Mouse (Mus musculus) heart, embryonic 10.5 days (tissue): ENCODE measurements at regions not wholly inside any gene's neighbourhood (a gene's known extent, or its start where the extent isn't known, plus 50 kb on each side); places are given as distances from the start of the nearest gene placed in this dataset.

ENCODE experiments used
- DNase-seq: peaks from one replicate; pipeline ENCODE4 v3.0.0-alpha.2; 2017; ENCODE audit warnings: low spot score
- H3K27ac ChIP-seq: fragments of 300-500 bp; sonication (generic); 2 replicates; pipeline ENCODE4 v1.5.1; 2016; ENCODE audit warnings: mild to moderate bottlenecking
- H3K27me3 ChIP-seq: fragments of 300-500 bp; sonication (generic); 2 replicates; pipeline ENCODE4 v1.6.1; 2016; ENCODE audit warnings: mild to moderate bottlenecking; ENCODE audit not compliant: poor library complexity, insufficient read depth, severe bottlenecking
- H3K36me3 ChIP-seq: fragments of 300-500 bp; sonication (generic); 2 replicates; pipeline ENCODE4 v1.6.1; 2016; ENCODE audit warnings: mild to moderate bottlenecking, moderate library complexity
- H3K4me1 ChIP-seq: fragments of 300-500 bp; sonication (generic); 2 replicates; pipeline ENCODE4 v1.6.1; 2016; ENCODE audit warnings: mild to moderate bottlenecking
- H3K4me3 ChIP-seq: fragments of 300-500 bp; sonication (generic); 2 replicates; pipeline ENCODE4 v1.5.1; 2016; ENCODE audit warnings: mild to moderate bottlenecking, moderate library complexity
- H3K9me3 ChIP-seq: fragments of 300-500 bp; sonication (generic); 2 replicates; pipeline ENCODE4 v1.6.1; 2016; ENCODE audit warnings: mild to moderate bottlenecking, moderate library complexity
- WGBS: fragments of 180-500 bp; shearing (Covaris S2); methylation state at CpG from one replicate; pipeline ENCODE4 v1.1.7; 2016; 5-methylcytosine and 5-hydroxymethylcytosine counted together

GRCm38 (mm10) chr3:148695453-148695852, 294.9 kb downstream of the Adgrl2 start:
- H3K36me3 ChIP-seq, result no peaks in the 10 kb centered on the region
- H3K4me3 ChIP-seq, result no peak overlapping the region
- DNase-seq, result no peak
- 84% methylated on average over 6 of the region's 6 CpGs for WGBS
- no peak overlapping the region for H3K27ac ChIP-seq
- no peaks in the 10 kb centered on the region for H3K27me3 ChIP-seq
- no peaks in the 10 kb centered on the region for H3K4me1 ChIP-seq
- no peaks in the 10 kb centered on the region for H3K9me3 ChIP-seq

GRCm38 (mm10) chr3:148683181-148683580, 307.2 kb downstream of the Adgrl2 start:
- no peaks in the 10 kb centered on the region for H3K27me3 ChIP-seq
- H3K9me3 ChIP-seq, result no peaks in the 10 kb centered on the region
- no peak for DNase-seq
- peaks cover 3% of the 10 kb centered on the region; the same call in 1 of the 2 replicates for H3K4me1 ChIP-seq
- H3K27ac ChIP-seq, result no peak overlapping the region
- H3K36me3 ChIP-seq, result no peaks in the 10 kb centered on the region
- no peak overlapping the region for H3K4me3 ChIP-seq

GRCm38 (mm10) chr3:148682445-148682994, 307.8 kb downstream of the Adgrl2 start:
- WGBS, result 90% methylated on average over 6 of the region's 6 CpGs
- Histone ChIP-seq H3K27me3 (no peaks in the 10 kb centered on the region), H3K4me3 (no peak overlapping the region), H3K4me1 (peaks cover 3% of the 10 kb centered on the region; the same call in 1 of the 2 replicates), H3K27ac (no peak overlapping the region), H3K36me3 (no peaks in the 10 kb centered on the region), H3K9me3 (no peaks in the 10 kb centered on the region)
- DNase-seq, result no peak

- H3K4me3 ChIP-seq, result no peak overlapping the region
- peaks cover 3% of the 10 kb centered on the region; the same call in 1 of the 2 replicates for H3K4me1 ChIP-seq
- no peak overlapping the region for H3K27ac ChIP-seq
- 59% methylated on average over 2 of the region's 2 CpGs for WGBS
- no peak for DNase-seq
- no peaks in the 10 kb centered on the region for H3K27me3 ChIP-seq
- no peaks in the 10 kb centered on the region for H3K9me3 ChIP-seq
- no peaks in the 10 kb centered on the region for H3K36me3 ChIP-seq
Measured at GRCm38 (mm10) chr3:148681186-148681585, 309.2 kb downstream of the Adgrl2 start.

GRCm38 (mm10) chr3:148680737-148681136, 309.6 kb downstream of the Adgrl2 start:
- DNase-seq, result no peak
- 67% methylated on average over 8 of the region's 8 CpGs for WGBS
- Histone ChIP-seq H3K9me3 (no peaks in the 10 kb centered on the region), H3K36me3 (no peaks in the 10 kb centered on the region), H3K27me3 (no peaks in the 10 kb centered on the region), H3K4me1 (peaks cover 3% of the 10 kb centered on the region; the same call in 1 of the 2 replicates), H3K27ac (no peak overlapping the region), H3K4me3 (no peak overlapping the region)

- Histone ChIP-seq H3K4me1 (peaks cover 3% of the 10 kb centered on the region; the same call in 1 of the 2 replicates), H3K27me3 (no peaks in the 10 kb centered on the region), H3K36me3 (no peaks in the 10 kb centered on the region), H3K9me3 (no peaks in the 10 kb centered on the region), H3K27ac (no peak overlapping the region), H3K4me3 (no peak overlapping the region)
- WGBS, result 87% methylated on average over 4 of the region's 4 CpGs
- no peak for DNase-seq
Measured at GRCm38 (mm10) chr3:148680086-148680485, 310.3 kb downstream of the Adgrl2 start.

- H3K27ac ChIP-seq, result no peak overlapping the region
- no peaks in the 10 kb centered on the region for H3K27me3 ChIP-seq
- 52% methylated on average over 2 of the region's 2 CpGs for WGBS
- no peaks in the 10 kb centered on the region for H3K36me3 ChIP-seq
- DNase-seq, result no peak
- H3K4me1 ChIP-seq, result peaks cover 3% of the 10 kb centered on the region; the same call in 1 of the 2 replicates
- H3K4me3 ChIP-seq, result no peak overlapping the region
- no peaks in the 10 kb centered on the region for H3K9me3 ChIP-seq
Measured at GRCm38 (mm10) chr3:148679121-148679520, 311.2 kb downstream of the Adgrl2 start.

- no peaks in the 10 kb centered on the region for H3K36me3 ChIP-seq
- peaks cover 3% of the 10 kb centered on the region; the same call in 1 of the 2 replicates for H3K4me1 ChIP-seq
- no peaks in the 10 kb centered on the region for H3K9me3 ChIP-seq
- H3K27ac ChIP-seq, result no peak overlapping the region
- 60% methylated on average over 2 of the region's 2 CpGs for WGBS
- no peak for DNase-seq
- no peak overlapping the region for H3K4me3 ChIP-seq
- H3K27me3 ChIP-seq, result no peaks in the 10 kb centered on the region
Measured at GRCm38 (mm10) chr3:148676025-148676424, 314.3 kb downstream of the Adgrl2 start.

- Histone ChIP-seq H3K27ac (no peak overlapping the region), H3K9me3 (no peaks in the 10 kb centered on the region), H3K36me3 (no peaks in the 10 kb centered on the region), H3K4me1 (no peaks in the 10 kb centered on the region), H3K4me3 (no peak overlapping the region), H3K27me3 (no peaks in the 10 kb centered on the region)
- DNase-seq, result no peak
- 33% methylated on average over 6 of the region's 6 CpGs for WGBS
Measured at GRCm38 (mm10) chr3:148662888-148663477, 327.4 kb downstream of the Adgrl2 start.

GRCm38 (mm10) chr3:148659024-148659423, 331.3 kb downstream of the Adgrl2 start:
- WGBS, result 76% methylated on average over 5 of the region's 5 CpGs
- H3K27me3 ChIP-seq, result no peaks in the 10 kb centered on the region

GRCm38 (mm10) chr3:148658368-148658767, 332.0 kb downstream of the Adgrl2 start:
- WGBS, result 84% methylated on average over 8 of the region's 8 CpGs
- Histone ChIP-seq H3K9me3 (no peaks in the 10 kb centered on the region), H3K27ac (no peak overlapping the region), H3K36me3 (no peaks in the 10 kb centered on the region), H3K27me3 (no peaks in the 10 kb centered on the region), H3K4me1 (no peaks in the 10 kb centered on the region), H3K4me3 (no peak overlapping the region)
- no peak for DNase-seq

More at GRCm38 (mm10) chr3:148659024-148659423, 331.3 kb downstream of the Adgrl2 start:
- H3K36me3 ChIP-seq, result no peaks in the 10 kb centered on the region
- DNase-seq, result no peak
- no peaks in the 10 kb centered on the region for H3K4me1 ChIP-seq
- H3K27ac ChIP-seq, result no peak overlapping the region
- H3K9me3 ChIP-seq, result no peaks in the 10 kb centered on the region
- H3K4me3 ChIP-seq, result no peak overlapping the region

- DNase-seq, result no peak
- Histone ChIP-seq H3K4me3 (no peak overlapping the region), H3K27me3 (no peaks in the 10 kb centered on the region), H3K9me3 (no peaks in the 10 kb centered on the region), H3K27ac (no peak overlapping the region), H3K4me1 (no peaks in the 10 kb centered on the region), H3K36me3 (no peaks in the 10 kb centered on the region)
- WGBS, result 84% methylated on average over 7 of the region's 7 CpGs
Measured at GRCm38 (mm10) chr3:148656187-148656586, 334.2 kb downstream of the Adgrl2 start.

GRCm38 (mm10) chr3:148650241-148650640, 340.1 kb downstream of the Adgrl2 start:
- H3K27ac ChIP-seq, result no peak overlapping the region
- WGBS, result 75% methylated on average over 8 of the region's 8 CpGs
- H3K27me3 ChIP-seq, result no peaks in the 10 kb centered on the region
- no peaks in the 10 kb centered on the region for H3K4me1 ChIP-seq
- DNase-seq, result no peak
- H3K9me3 ChIP-seq, result no peaks in the 10 kb centered on the region
- H3K36me3 ChIP-seq, result no peaks in the 10 kb centered on the region
- no peak overlapping the region for H3K4me3 ChIP-seq

- 84% methylated on average over 5 of the region's 5 CpGs for WGBS
- no peak for DNase-seq
- H3K36me3 ChIP-seq, result no peaks in the 10 kb centered on the region
- no peaks in the 10 kb centered on the region for H3K4me1 ChIP-seq
- H3K27me3 ChIP-seq, result no peaks in the 10 kb centered on the region
- no peak overlapping the region for H3K4me3 ChIP-seq
- H3K27ac ChIP-seq, result no peak overlapping the region
- H3K9me3 ChIP-seq, result no peaks in the 10 kb centered on the region
Measured at GRCm38 (mm10) chr3:148644924-148645323, 345.4 kb downstream of the Adgrl2 start.
